In the genomic region with DNA sequence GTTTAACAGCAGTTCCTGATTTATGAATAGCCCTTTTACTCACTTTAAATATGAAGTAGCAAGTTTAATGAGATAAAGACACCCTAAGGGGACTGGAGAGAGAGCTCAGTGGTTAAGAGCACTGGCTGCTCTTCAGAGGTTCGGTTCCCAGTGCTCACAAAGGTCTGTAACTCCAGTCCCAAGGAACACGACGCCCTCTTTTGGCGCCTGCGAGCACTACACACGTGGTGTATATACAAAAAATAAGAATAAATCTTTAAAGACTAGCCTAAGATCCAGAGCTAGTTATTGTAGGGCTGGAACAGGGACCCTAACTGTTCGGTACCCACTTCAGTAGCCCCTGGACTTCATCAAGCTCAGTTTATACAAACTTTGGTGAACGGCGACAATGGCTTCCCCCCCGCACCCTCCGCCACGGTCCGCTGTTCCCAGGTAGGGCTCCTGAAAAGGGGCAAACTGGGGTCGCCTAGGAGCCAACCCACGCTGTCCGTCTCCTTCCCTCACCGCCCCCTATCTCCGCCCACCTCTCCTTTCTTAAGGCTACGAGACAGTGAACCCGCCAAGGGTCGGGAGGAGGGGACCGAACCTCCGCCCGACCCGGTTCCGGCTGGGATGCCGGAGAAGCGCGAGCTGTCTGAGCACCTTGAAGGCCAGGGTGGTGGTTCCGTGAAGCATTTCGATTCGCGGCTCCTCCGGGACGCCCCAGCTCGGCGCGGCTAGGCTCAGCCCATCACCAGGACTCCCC, we compare ENCODE assay signal across 8 mouse cellular contexts. TPM values are rescaled to one million over a fixed set of nuclear protein-coding genes. Genes with fewer than 3 reads are reported as not detected.
DNase-seq lines count a peak whose midpoint lies in the region; ATAC-seq and TF ChIP-seq lines count a peak whose summit lies in the region.

No protein-coding gene starts in this region.

- peak overlapping the region; percentile 80 for H3K9ac ChIP-seq in intestine, embryonic 14.5 days (ENCODE audit: low read length)
- H3K9ac ChIP-seq in midbrain, embryonic 14.5 days (replicated peaks; ENCODE audit: low read length) = peak overlapping the region; percentile 86

- WGBS in heart, embryonic 10.5 days = 2% methylated on average over 38 of the region's 38 CpGs
- WGBS in intestine, embryonic 14.5 days = 3% methylated on average over 38 of the region's 38 CpGs
- WGBS in midbrain, embryonic 14.5 days = 2% methylated on average over 36 of the region's 38 CpGs

- peak overlapping the region; percentile 92 for H3K4me3 ChIP-seq in heart, embryonic 10.5 days
- H3K4me3 ChIP-seq in C2C12 (ENCODE audit: insufficient read depth, poor library complexity, severe bottlenecking) = peak overlapping the region; percentile 53
- H3K4me3 ChIP-seq in intestine, embryonic 14.5 days (ENCODE audit: low read depth, low read length) = peak overlapping the region; percentile 77
- peak overlapping the region; percentile 81 for H3K4me3 ChIP-seq in midbrain, embryonic 14.5 days (replicated peaks; ENCODE audit: low read depth, low read length)

- H3K27ac ChIP-seq in heart, embryonic 10.5 days = peak overlapping the region; percentile 95
- peak overlapping the region; percentile 74 for H3K27ac ChIP-seq in intestine, embryonic 14.5 days (ENCODE audit: low read depth)
- peak overlapping the region; percentile 79 for H3K27ac ChIP-seq in midbrain, embryonic 14.5 days (replicated peaks; ENCODE audit: low read depth, low read length)

- H3K79me3 ChIP-seq in C2C12 (ENCODE audit: low read depth) = peaks cover 22% of the 10 kb centered on the region

- DNase-seq in heart, embryonic 10.5 days (ENCODE audit: low spot score) = no peak
- no peak for DNase-seq in heart, postnatal 36 days
- peak; percentile 73 for DNase-seq in embryo, embryonic 9.5 days (ENCODE audit: extremely low spot score)
- peak; percentile 76 for DNase-seq in intestine, embryonic 14.5 days (ENCODE audit: low spot score)
- peak; percentile 46 for DNase-seq in midbrain, embryonic 14.5 days
- no peak for DNase-seq in urinary bladder, postnatal 25 days (ENCODE audit: low spot score)
- DNase-seq in left cerebral cortex, adult 8-10 months (ENCODE audit: low spot score in 2 of 2) = no peak

- ATAC-seq in intestine, embryonic 14.5 days (replicated peaks; ENCODE audit: low FRiP score, low TSS enrichment, low read depth) = peak; percentile 56
- peak; percentile 49 for ATAC-seq in midbrain, embryonic 14.5 days (ENCODE audit: low FRiP score, low TSS enrichment)

- H3K9me3 ChIP-seq in heart, embryonic 10.5 days = no peaks in the 10 kb centered on the region
- no peaks in the 10 kb centered on the region for H3K9me3 ChIP-seq in intestine, embryonic 14.5 days (ENCODE audit: control insufficient read depth, low read length)
- H3K9me3 ChIP-seq in midbrain, embryonic 14.5 days (ENCODE audit: control insufficient read depth, low read length) = no peaks in the 10 kb centered on the region

- peak overlapping the region; percentile 77 for H3ac ChIP-seq in C2C12 (ENCODE audit: control insufficient read depth, insufficient read length, low read depth)

- H3K27me3 ChIP-seq in heart, embryonic 10.5 days (ENCODE audit: insufficient read depth, poor library complexity, severe bottlenecking) = no peaks in the 10 kb centered on the region
- no peaks in the 10 kb centered on the region for H3K27me3 ChIP-seq in C2C12 (ENCODE audit: control insufficient read depth, insufficient read depth, insufficient read length)
- H3K27me3 ChIP-seq in intestine, embryonic 14.5 days (replicated peaks; ENCODE audit: control insufficient read depth, insufficient read depth, low read length) = no peaks in the 10 kb centered on the region
- H3K27me3 ChIP-seq in midbrain, embryonic 14.5 days (ENCODE audit: control insufficient read depth, insufficient read depth, low read length) = no peaks in the 10 kb centered on the region

- peak overlapping the region; percentile 68 for H3K4me2 ChIP-seq in intestine, embryonic 14.5 days (ENCODE audit: low read length)
- peak overlapping the region; percentile 71 for H3K4me2 ChIP-seq in midbrain, embryonic 14.5 days (ENCODE audit: low read length)

- TF ChIP-seq CTCF in C2C12 (IDR thresholded peaks at IDR 0.05; ENCODE audit: control insufficient read depth, insufficient read depth, insufficient read length) = no peak

- peaks cover 38% of the 10 kb centered on the region for H3K36me3 ChIP-seq in heart, embryonic 10.5 days
- peaks cover 30% of the 10 kb centered on the region for H3K36me3 ChIP-seq in C2C12 (ENCODE audit: control insufficient read depth, insufficient read depth)
- peaks cover 34% of the 10 kb centered on the region for H3K36me3 ChIP-seq in intestine, embryonic 14.5 days (ENCODE audit: control insufficient read depth, insufficient read depth, low read length)
- H3K36me3 ChIP-seq in midbrain, embryonic 14.5 days (ENCODE audit: control insufficient read depth, insufficient read depth, low read length) = peaks cover 24% of the 10 kb centered on the region

- intact Hi-C loops in heart, postnatal 36 days (cut with DNase I) = no loop called here

- peaks cover 33% of the 10 kb centered on the region for H3K79me2 ChIP-seq in C2C12 (ENCODE audit: control insufficient read depth, insufficient read depth)

- H3K4me1 ChIP-seq in heart, embryonic 10.5 days = peaks cover 11% of the 10 kb centered on the region; the same call in 1 of the 2 replicates
- peaks cover 5% of the 10 kb centered on the region; the same call in 1 of the 2 replicates for H3K4me1 ChIP-seq in intestine, embryonic 14.5 days (replicated peaks; ENCODE audit: control insufficient read depth, insufficient read depth, low read length)
- peaks cover 12% of the 10 kb centered on the region; the same call in 1 of the 2 replicates for H3K4me1 ChIP-seq in midbrain, embryonic 14.5 days (ENCODE audit: control insufficient read depth, insufficient read depth, low read length)

TF ChIP-seq in C2C12, 6 proteins besides CTCF, POLR2A, EP300 and RAD21:
- no peak for TF ChIP-seq CEBPB (IDR thresholded peaks at IDR 0.05; ENCODE audit: low read depth)
- TF ChIP-seq MAX (IDR thresholded peaks at IDR 0.05) = no peak
- no peak for TF ChIP-seq FOSL1 (IDR thresholded peaks at IDR 0.05; ENCODE audit: insufficient read depth, low read length, poor library complexity, severe bottlenecking)
- no peak for TF ChIP-seq MYOG (IDR thresholded peaks at IDR 0.05; ENCODE audit: control insufficient read depth, extremely low read depth, insufficient read length)
- no peak for TF ChIP-seq MYOD1 (IDR thresholded peaks at IDR 0.05; ENCODE audit: control insufficient read depth, insufficient read length, low read depth)
- no peak for TF ChIP-seq USF1 (IDR thresholded peaks at IDR 0.05; ENCODE audit: low read depth)

RNA-seq across cellular contexts. Expression of gene Psmb5, which starts 0.5 kb away (rescaled TPM):
- 392 and 455 TPM in 2 replicates for polyA plus RNA-seq in heart, embryonic 10.5 days (2016; fragmentation: Nextera tagmentation; extraction: Ambion mirVana)
- total RNA-seq in heart, postnatal 36 days (2021) = 100 to 1,000 TPM; 185 to 191 TPM
- 469 TPM for polyA plus RNA-seq in C2C12 (2012; fragmentation: generic; extraction: Trizol)
- polyA plus RNA-seq in intestine, embryonic 14.5 days (2014; fragmentation: Nextera tagmentation; extraction: Ambion mirVana) = 395 and 412 TPM in 2 replicates
- 409 and 454 TPM in 2 replicates for polyA plus RNA-seq in midbrain, embryonic 14.5 days (2014; fragmentation: Nextera tagmentation; extraction: Ambion mirVana)
- total RNA-seq in left cerebral cortex, adult 8-10 months (2022) = 100 to 1,000 TPM; 151 to 185 (median 175) TPM

RNA-seq across cellular contexts. Expression of gene Psmb11, which starts 3.9 kb away (rescaled TPM):
- not detected in 2 replicates for polyA plus RNA-seq in heart, embryonic 10.5 days (2016; fragmentation: Nextera tagmentation; extraction: Ambion mirVana)
- not detected for total RNA-seq in heart, postnatal 36 days (2021)
- polyA plus RNA-seq in C2C12 (2012; fragmentation: generic; extraction: Trizol) = 0.01 TPM
- not detected in 2 replicates for polyA plus RNA-seq in intestine, embryonic 14.5 days (2014; fragmentation: Nextera tagmentation; extraction: Ambion mirVana)
- 0.18 TPM in 1 of 2 replicates, not detected in the other for polyA plus RNA-seq in midbrain, embryonic 14.5 days (2014; fragmentation: Nextera tagmentation; extraction: Ambion mirVana)
- under 1 TPM in 3 of 4 experiments, not detected in 1; 0.14 to 0.63 (median 0.14) TPM for total RNA-seq in left cerebral cortex, adult 8-10 months (2022)

RNA-seq across cellular contexts. Expression of gene 4931414P19Rik, which starts 11.5 kb away (rescaled TPM):
- 7.7 and 8.3 TPM in 2 replicates for polyA plus RNA-seq in heart, embryonic 10.5 days (2016; fragmentation: Nextera tagmentation; extraction: Ambion mirVana)
- 1 to 10 TPM; 4.0 to 5.9 TPM for total RNA-seq in heart, postnatal 36 days (2021)
- polyA plus RNA-seq in C2C12 (2012; fragmentation: generic; extraction: Trizol) = 6.0 TPM
- polyA plus RNA-seq in intestine, embryonic 14.5 days (2014; fragmentation: Nextera tagmentation; extraction: Ambion mirVana) = 6.6 and 7.1 TPM in 2 replicates
- 5.4 and 6.1 TPM in 2 replicates for polyA plus RNA-seq in midbrain, embryonic 14.5 days (2014; fragmentation: Nextera tagmentation; extraction: Ambion mirVana)
- 1 to 10 TPM; 4.7 to 6.3 (median 5.7) TPM for total RNA-seq in left cerebral cortex, adult 8-10 months (2022)

RNA-seq across cellular contexts. Expression of gene Gm17606, which starts 23.4 kb away (rescaled TPM):
- not detected in 2 replicates for polyA plus RNA-seq in heart, embryonic 10.5 days (2016; fragmentation: Nextera tagmentation; extraction: Ambion mirVana)
- not detected for total RNA-seq in heart, postnatal 36 days (2021)
- polyA plus RNA-seq in C2C12 (2012; fragmentation: generic; extraction: Trizol) = not detected
- polyA plus RNA-seq in intestine, embryonic 14.5 days (2014; fragmentation: Nextera tagmentation; extraction: Ambion mirVana) = not detected in 2 replicates
- not detected in 2 replicates for polyA plus RNA-seq in midbrain, embryonic 14.5 days (2014; fragmentation: Nextera tagmentation; extraction: Ambion mirVana)
- total RNA-seq in left cerebral cortex, adult 8-10 months (2022) = not detected

RNA-seq across cellular contexts. Expression of gene Cdh24, which starts 23.8 kb away (rescaled TPM):
- 2.5 and 4.4 TPM in 2 replicates for polyA plus RNA-seq in heart, embryonic 10.5 days (2016; fragmentation: Nextera tagmentation; extraction: Ambion mirVana)
- total RNA-seq in heart, postnatal 36 days (2021) = under 1 TPM; 0.27 to 0.44 TPM
- 4.6 TPM for polyA plus RNA-seq in C2C12 (2012; fragmentation: generic; extraction: Trizol)
- 4.0 and 4.9 TPM in 2 replicates for polyA plus RNA-seq in intestine, embryonic 14.5 days (2014; fragmentation: Nextera tagmentation; extraction: Ambion mirVana)
- 11.6 and 12.4 TPM in 2 replicates for polyA plus RNA-seq in midbrain, embryonic 14.5 days (2014; fragmentation: Nextera tagmentation; extraction: Ambion mirVana)
- 1 to 10 TPM; 7.5 to 8.1 (median 7.8) TPM for total RNA-seq in left cerebral cortex, adult 8-10 months (2022)

Comparison
In these comparisons a context has a peak if more than half of its experiments do, and no peak if none do; other contexts are left out.
1. DNase-seq: peak in embryo, embryonic 9.5 days (single experiment), intestine, embryonic 14.5 days (single experiment) and midbrain, embryonic 14.5 days (single experiment); none in heart, embryonic 10.5 days (single experiment), heart, postnatal 36 days (0 of 2), urinary bladder, postnatal 25 days (single experiment) and left cerebral cortex, adult 8-10 months (0 of 2).
2. Peak in every context shown above with its lines, with median percentiles within 50 percentile points of each other: H3K27ac ChIP-seq and H3K4me3 ChIP-seq.